Mouse (Mus musculus): Measurements from ENCODE around the gene Rimbp2.

DNA sequence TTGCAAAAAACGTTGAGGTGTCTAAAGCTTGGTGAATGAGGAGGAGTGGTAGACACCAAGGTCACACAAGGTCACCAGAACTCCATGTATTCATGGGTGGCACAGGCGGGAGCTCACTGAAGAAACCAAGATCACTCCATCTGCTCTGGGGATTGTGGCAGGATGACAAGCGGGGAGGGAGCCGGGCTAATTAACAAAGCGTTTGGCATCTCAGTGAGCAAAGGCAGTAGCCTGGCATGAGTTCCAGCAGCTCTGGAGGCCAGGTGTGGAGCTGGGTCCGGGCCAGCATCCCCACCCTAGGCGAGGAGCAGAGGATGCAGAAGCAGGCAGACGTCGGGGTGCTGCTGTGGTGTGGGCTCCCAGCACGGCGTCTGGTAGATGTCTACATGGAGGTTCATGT is 108.3 kb downstream of the Rimbp2 start:
- TF ChIP-seq CTCF (IDR thresholded peaks at IDR 0.05; ENCODE audit: low read depth, low read length): no peak
- TF ChIP-seq GATA1 (IDR thresholded peaks at IDR 0.05; ENCODE audit: borderline replicate concordance, low read length): no peak

Data from G1E (cell line).